Mouse (Mus musculus) forebrain, postnatal 0 days (tissue): Measurements from ENCODE around the gene Tead1. TPM values are rescaled to one million over a fixed set of nuclear protein-coding genes. Genes with fewer than 3 reads are reported as not detected.

ENCODE experiments used
- ATAC-seq: fragments of 200-750 bp; cut with Nextera tagmentation; 2 replicates; pipeline ENCODE4 v1.8.0; 2017; ENCODE audit warnings: mild to moderate bottlenecking, moderate library complexity
- DNase-seq: peaks from one replicate; pipeline ENCODE4 v3.0.0-alpha.2; 2015
- H3K27ac ChIP-seq: fragments of 300-500 bp; sonication (generic); 2 replicates; pipeline ENCODE4 v1.5.1; 2014; ENCODE audit warnings: low read depth, mild to moderate bottlenecking, antibody characterized with exemption, low read length, moderate library complexity, mixed read lengths
- H3K27me3 ChIP-seq: fragments of 300-500 bp; sonication (generic); 2 replicates; pipeline ENCODE4 v1.6.1; 2014; ENCODE audit warnings: mild to moderate bottlenecking, low read length, mixed read lengths; ENCODE audit not compliant: insufficient read depth
- H3K36me3 ChIP-seq: fragments of 300-500 bp; sonication (generic); 2 replicates; pipeline ENCODE4 v1.6.1; 2014; ENCODE audit warnings: mild to moderate bottlenecking, moderate library complexity; ENCODE audit not compliant: insufficient read depth
- H3K4me1 ChIP-seq: fragments of 300-500 bp; sonication (generic); 2 replicates; pipeline ENCODE4 v1.6.1; 2014; ENCODE audit warnings: antibody characterized with exemption; ENCODE audit not compliant: insufficient read depth
- H3K4me2 ChIP-seq: fragments of 300-500 bp; sonication (generic); 2 replicates; pipeline ENCODE4 v1.6.1; 2014; ENCODE audit warnings: low read depth, mild to moderate bottlenecking, moderate library complexity
- H3K4me3 ChIP-seq: fragments of 300-500 bp; sonication (generic); 2 replicates; pipeline ENCODE4 v1.5.1; 2014; ENCODE audit warnings: low read depth, low read length, mixed read lengths
- H3K9ac ChIP-seq: fragments of 300-500 bp; sonication (generic); 2 replicates; pipeline ENCODE4 v1.6.1; 2014; ENCODE audit warnings: mild to moderate bottlenecking
- H3K9me3 ChIP-seq: fragments of 300-500 bp; sonication (generic); 2 replicates; pipeline ENCODE4 v1.6.1; 2016; ENCODE audit warnings: low read length
- CTCF ChIP-seq: sonication (generic); IDR thresholded peaks from 2 replicates; pipeline ENCODE4 v1.5.1; 2016; ENCODE audit warnings: antibody characterized with exemption, control low read depth, low read depth
- whole genome bisulfite sequencing: fragments of 180-500 bp; shearing (Covaris S2); extraction: QIAGEN DNeasy Blood & Tissue Kit; methylation state at CpG from one replicate; pipeline ENCODE4 v1.1.7; 2014; 5-methylcytosine and 5-hydroxymethylcytosine counted together
- polyA plus RNA-seq: library from polyadenylated mRNA; unstranded; fragments of >200 nt; fragmentation: Nextera tagmentation; extraction: Ambion mirVana; gene quantifications from 2 replicates; pipeline ENCODE4 v1.2.1, GENCODE M21; 2015
- total RNA-seq: library from RNA; depleted of rRNA; stranded (reverse); fragments of >200 nt; gene quantifications from 2 replicates; pipeline ENCODE4 v1.2.3, GENCODE M21; 2014

Tead1 gene
- total and polyA plus RNA-seq, 2 experiments from 2014 or later = 7.8 to 20.1 TPM

GRCm38 (mm10) chr7:112728399-112728798 is 49.3 kb downstream of the Tead1 start:
- Histone ChIP-seq H3K4me2 (no peak overlapping the region), H3K9ac (no peak overlapping the region)
- 64% methylated on average over 2 of the region's 2 CpGs for WGBS

GRCm38 (mm10) chr7:112730209-112730608 is 51.1 kb downstream of the Tead1 start:
- Histone ChIP-seq H3K27ac (no peak overlapping the region), H3K4me2 (no peak overlapping the region), H3K27me3 (no peaks in the 10 kb centered on the region), H3K4me1 (no peaks in the 10 kb centered on the region), H3K36me3 (no peaks in the 10 kb centered on the region), H3K4me3 (no peak overlapping the region), H3K9me3 (no peaks in the 10 kb centered on the region), H3K9ac (no peak overlapping the region)
- whole genome bisulfite sequencing = 61% methylated on average over 5 of the region's 5 CpGs
- ATAC-seq = no peak
- no peak for TF ChIP-seq CTCF
- DNase-seq = no peak

More at GRCm38 (mm10) chr7:112728399-112728798, 49.3 kb downstream of the Tead1 start:
- no peaks in the 10 kb centered on the region for H3K4me1 ChIP-seq
- H3K36me3 ChIP-seq = no peaks in the 10 kb centered on the region
- no peaks in the 10 kb centered on the region for H3K9me3 ChIP-seq
- no peak for DNase-seq
- no peak overlapping the region for H3K4me3 ChIP-seq
- H3K27ac ChIP-seq = no peak overlapping the region
- no peaks in the 10 kb centered on the region for H3K27me3 ChIP-seq
- no peak for ATAC-seq
- TF ChIP-seq CTCF = no peak

DNA sequence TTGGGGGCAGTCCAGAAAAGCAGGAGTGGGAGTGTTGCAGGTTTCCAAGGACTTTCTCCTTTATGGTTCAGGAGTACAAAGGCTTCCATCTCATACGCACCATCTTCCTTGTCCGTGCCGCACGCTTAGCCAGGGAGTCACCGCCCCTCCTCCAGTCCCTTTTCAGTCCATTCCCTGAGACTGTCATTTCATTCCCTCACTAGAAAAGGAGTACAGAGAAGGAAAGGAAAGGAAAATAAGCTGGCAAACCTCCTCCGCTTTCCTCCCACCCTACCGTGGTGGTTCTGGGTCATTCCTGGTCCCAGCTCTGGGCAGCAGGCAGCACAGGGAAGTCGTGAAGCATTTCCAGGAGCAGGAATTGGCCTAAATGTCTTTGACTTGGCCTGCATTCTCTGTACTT is 52.5 kb downstream of the Tead1 start:
- Histone ChIP-seq H3K36me3 (no peaks in the 10 kb centered on the region), H3K4me1 (no peaks in the 10 kb centered on the region), H3K4me2 (no peak overlapping the region), H3K4me3 (no peak overlapping the region), H3K27me3 (no peaks in the 10 kb centered on the region), H3K9ac (no peak overlapping the region), H3K9me3 (no peaks in the 10 kb centered on the region), H3K27ac (no peak overlapping the region)
- no peak for TF ChIP-seq CTCF
- DNase-seq = no peak
- ATAC-seq = no peak
- 74% methylated on average over 8 of the region's 8 CpGs for WGBS

DNA sequence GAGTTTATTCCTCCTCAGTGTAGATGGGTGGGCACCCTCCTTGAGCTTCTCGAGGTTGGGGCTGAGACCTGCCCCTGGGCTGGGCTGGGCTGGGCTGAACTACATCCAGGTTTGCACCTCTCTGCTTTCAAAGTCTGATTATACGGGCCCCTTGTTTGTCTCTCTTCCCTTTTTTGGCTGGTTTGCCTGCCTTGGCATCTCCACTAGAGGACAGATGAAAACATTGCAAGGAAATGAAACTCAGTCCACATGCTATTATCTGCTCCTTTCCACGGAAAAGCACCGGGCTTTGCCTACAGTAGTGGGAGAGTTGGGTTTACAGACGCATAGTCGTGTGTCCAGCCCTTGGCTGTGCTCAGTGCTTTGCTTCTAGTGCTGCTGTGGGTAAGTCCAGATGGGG is 60.1 kb downstream of the Tead1 start:
- H3K36me3 ChIP-seq = no peaks in the 10 kb centered on the region
- DNase-seq = no peak
- WGBS = 51% methylated on average over 6 of the region's 6 CpGs
- H3K4me1 ChIP-seq = peaks cover 10% of the 10 kb centered on the region
- H3K9ac ChIP-seq = no peak overlapping the region
- no peaks in the 10 kb centered on the region for H3K9me3 ChIP-seq
- ATAC-seq = no peak
- no peak overlapping the region for H3K4me3 ChIP-seq
- no peak for TF ChIP-seq CTCF
- no peak overlapping the region for H3K4me2 ChIP-seq
- no peaks in the 10 kb centered on the region for H3K27me3 ChIP-seq
- H3K27ac ChIP-seq = no peak overlapping the region

DNA sequence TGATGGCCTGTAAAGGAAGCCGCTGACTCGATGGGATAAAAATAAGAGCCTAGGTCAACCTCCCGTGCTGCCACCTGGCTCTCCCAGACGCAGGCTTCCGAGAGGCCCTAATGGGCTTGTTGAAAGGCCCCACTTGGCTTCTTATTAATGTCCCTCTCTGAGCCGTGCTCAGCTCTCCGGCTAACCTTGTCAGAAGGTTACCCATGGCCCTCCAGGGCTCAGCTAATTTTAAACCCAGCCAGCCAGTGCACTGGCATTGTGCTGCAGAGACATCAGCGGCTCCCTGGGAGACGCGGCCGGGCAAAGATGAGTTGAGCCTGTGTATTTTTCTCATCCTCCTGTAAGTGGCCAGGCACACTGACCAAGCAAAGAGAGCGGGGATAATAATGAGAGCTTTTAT is 62.7 kb downstream of the Tead1 start:
- no peaks in the 10 kb centered on the region for H3K36me3 ChIP-seq
- no peak overlapping the region for H3K4me2 ChIP-seq
- no peak overlapping the region for H3K4me3 ChIP-seq
- no peak for ATAC-seq
- TF ChIP-seq CTCF = no peak
- WGBS = 26% methylated on average over 12 of the region's 12 CpGs
- no peak overlapping the region for H3K27ac ChIP-seq
- H3K27me3 ChIP-seq = no peaks in the 10 kb centered on the region
- no peak for DNase-seq
- no peak overlapping the region for H3K9ac ChIP-seq
- H3K9me3 ChIP-seq = no peaks in the 10 kb centered on the region
- H3K4me1 ChIP-seq = peaks cover 10% of the 10 kb centered on the region

DNA sequence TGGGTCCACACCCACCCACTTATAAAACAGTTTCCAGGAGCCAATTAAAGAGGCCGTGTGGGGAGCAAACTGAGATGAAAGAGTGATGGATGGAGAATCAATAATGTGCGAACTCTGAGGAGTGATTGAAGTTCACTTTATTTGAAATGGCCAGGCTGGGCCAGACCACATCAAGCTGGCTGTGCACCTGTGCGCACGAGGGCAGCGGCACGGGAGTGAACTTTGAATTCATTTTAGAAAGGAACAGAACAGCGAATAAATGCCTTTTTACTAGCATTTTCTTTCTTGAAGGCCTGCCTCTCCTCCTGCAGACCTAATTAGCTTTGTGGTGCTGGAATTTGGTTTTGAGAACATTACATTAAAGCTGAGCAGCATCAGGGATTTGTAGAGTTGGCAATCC is 63.9 kb downstream of the Tead1 start:
- DNase-seq (no peak), ATAC-seq (no peak)
- Histone ChIP-seq H3K4me2 (no peak overlapping the region), H3K27ac (no peak overlapping the region), H3K27me3 (no peaks in the 10 kb centered on the region), H3K4me3 (no peak overlapping the region), H3K4me1 (peaks cover 10% of the 10 kb centered on the region), H3K9ac (no peak overlapping the region), H3K9me3 (no peaks in the 10 kb centered on the region), H3K36me3 (no peaks in the 10 kb centered on the region)
- 28% methylated on average over 7 of the region's 7 CpGs for WGBS
- no peak for TF ChIP-seq CTCF

DNA sequence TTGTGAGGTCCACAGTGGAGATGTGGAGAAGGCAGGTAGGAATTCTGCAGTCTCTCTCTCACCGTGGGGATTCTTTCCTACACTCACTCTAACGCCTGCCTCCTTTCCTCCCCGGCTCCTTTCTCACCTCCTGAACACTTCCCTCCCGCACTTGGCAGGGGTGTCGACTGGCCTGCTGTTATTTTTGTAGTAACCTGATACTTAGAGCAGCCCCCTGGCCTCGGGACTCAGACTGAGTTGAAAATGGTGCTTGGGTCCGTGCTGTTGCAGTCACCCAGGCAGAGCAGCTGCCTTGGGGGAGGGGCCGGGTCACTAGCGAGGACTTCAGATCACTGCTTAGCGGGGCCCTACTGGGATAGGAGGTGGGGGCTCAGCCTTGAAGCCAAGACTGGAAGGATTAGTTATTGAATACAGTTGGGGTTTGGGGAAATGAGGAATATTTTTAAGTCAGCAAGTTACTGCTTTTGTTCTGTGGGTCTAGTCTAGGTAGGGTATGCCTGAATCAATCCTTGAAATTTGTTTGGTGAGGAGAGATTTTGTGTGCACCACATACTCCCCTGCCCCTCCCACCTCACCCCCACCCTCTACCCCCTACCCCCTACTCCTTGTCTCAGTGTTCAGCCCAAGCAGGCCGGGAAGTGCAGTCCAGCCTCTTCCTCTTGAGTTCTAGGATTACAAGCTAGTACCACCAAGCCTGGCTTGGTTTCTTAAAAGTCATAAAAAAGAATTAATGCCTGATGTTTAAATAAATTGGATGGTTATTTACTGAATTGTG is 64.7 kb downstream of the Tead1 start:
- no peak overlapping the region for H3K4me3 ChIP-seq
- peaks cover 10% of the 10 kb centered on the region for H3K4me1 ChIP-seq
- peak; percentile 42; the same call in 1 of the 2 replicates for ATAC-seq
- WGBS = 12% methylated on average over 11 of the region's 11 CpGs
- no peaks in the 10 kb centered on the region for H3K27me3 ChIP-seq
- no peaks in the 10 kb centered on the region for H3K9me3 ChIP-seq
- H3K36me3 ChIP-seq = no peaks in the 10 kb centered on the region
- H3K27ac ChIP-seq = no peak overlapping the region
- no peak overlapping the region for H3K9ac ChIP-seq
- no peak for DNase-seq
- TF ChIP-seq CTCF = no peak
- no peak overlapping the region for H3K4me2 ChIP-seq
